Mouse (Mus musculus): ENCODE measurements around the gene Mapkbp1.

DNA sequence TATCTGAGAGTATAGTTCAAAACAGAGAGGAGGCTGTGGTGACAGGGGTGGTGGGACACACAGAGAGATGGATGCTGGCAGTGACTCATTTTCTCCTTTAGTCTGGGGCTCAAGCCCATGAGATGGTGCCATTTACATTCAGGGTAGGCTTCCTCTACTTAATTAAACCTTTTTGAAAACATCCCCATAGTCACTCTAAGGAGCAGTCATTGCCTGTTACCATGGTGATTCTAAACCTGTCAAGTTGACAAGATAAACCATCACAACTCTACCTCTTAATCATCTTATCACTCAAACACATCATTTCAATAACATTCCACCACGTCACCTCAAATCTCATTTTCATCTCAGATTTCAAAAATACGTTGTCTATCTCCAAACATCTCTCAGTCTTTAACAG is 31.5 kb downstream of the Mapkbp1 start:
- TF ChIP-seq MAX (IDR thresholded peaks at IDR 0.05; ENCODE audit: low read depth) (no peak), MYOD1 (IDR thresholded peaks at IDR 0.05; ENCODE audit: control insufficient read depth in 1 of 3, insufficient read length in 2 of 3, low read depth in 2 of 3) (no peak), POLR2A (IDR thresholded peaks at IDR 0.05; ENCODE audit: insufficient read length, low read depth) (no peak), TCF3 (IDR thresholded peaks at IDR 0.05; ENCODE audit: insufficient read length, low read depth) (no peak), REST (IDR thresholded peaks at IDR 0.05; ENCODE audit: insufficient read depth, insufficient read length) (no peak), USF1 (IDR thresholded peaks at IDR 0.05; ENCODE audit: low read depth) (no peak), POLR2AphosphoS2 (IDR thresholded peaks at IDR 0.05; ENCODE audit: insufficient read length, low read depth) (no peak), SRF (IDR thresholded peaks at IDR 0.05; ENCODE audit: control insufficient read depth, insufficient read length, low read depth) (no peak), E2F4 (IDR thresholded peaks at IDR 0.05; ENCODE audit: insufficient read depth) (no peak), CEBPB (IDR thresholded peaks at IDR 0.05; ENCODE audit: insufficient read depth, poor library complexity, severe bottlenecking) (no peak)
